Mouse (Mus musculus): ENCODE results near the gene Tmprss11f. TPM values are rescaled to one million over a fixed set of nuclear protein-coding genes. Genes with fewer than 3 reads are reported as not detected.
"Not testable (repeated sequence)": the region's sequence is repeated elsewhere in the genome, so short reads cannot be mapped to it uniquely, and the experiment has no call there.

Gene Tmprss11f
- polyA plus RNA-seq (2012; rRNA removed): 0.40 TPM in 1 of 2 replicates, not detected in the other

DNA sequence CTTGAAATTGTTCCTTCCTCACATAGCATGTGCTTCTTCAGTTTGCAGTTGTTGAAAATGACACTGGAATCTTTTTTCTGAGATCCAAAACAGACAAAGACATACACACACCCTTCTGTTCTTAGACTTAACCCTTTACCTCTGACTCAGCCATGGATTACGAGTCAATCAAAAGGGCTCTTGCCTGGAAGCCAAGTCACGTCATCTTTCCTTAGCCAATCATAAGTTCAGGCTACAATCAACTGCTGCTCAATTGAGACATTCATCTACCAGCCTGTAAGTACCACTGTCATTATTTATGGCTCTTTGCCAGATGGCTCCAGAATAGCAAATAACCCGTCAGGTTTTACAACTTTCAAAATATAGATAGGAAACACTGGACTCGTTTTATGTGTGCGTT, at the start of gene Tmprss11f:
Tmprss11f (minus strand) TSS at position 101 of the 400 bp plus-strand sequence.
- H3K4me1 ChIP-seq (ENCODE audit: control insufficient read depth, insufficient read depth, low read length): no peaks in the 10 kb centered on the region
- WGBS: 59% methylated on average over 5 of the region's 5 CpGs
- DNase-seq: no peak
- no peak within 1 kb of the TSS for H3K4me3 ChIP-seq (replicated peaks; ENCODE audit: extremely low read depth, low read depth, low read length)
- TF ChIP-seq CTCF (IDR thresholded peaks at IDR 0.05; ENCODE audit: insufficient read depth, low read length) (no peak), POLR2A (IDR thresholded peaks at IDR 0.05; ENCODE audit: borderline replicate concordance, extremely low read depth, low read depth, low read length) (no peak)

DNA sequence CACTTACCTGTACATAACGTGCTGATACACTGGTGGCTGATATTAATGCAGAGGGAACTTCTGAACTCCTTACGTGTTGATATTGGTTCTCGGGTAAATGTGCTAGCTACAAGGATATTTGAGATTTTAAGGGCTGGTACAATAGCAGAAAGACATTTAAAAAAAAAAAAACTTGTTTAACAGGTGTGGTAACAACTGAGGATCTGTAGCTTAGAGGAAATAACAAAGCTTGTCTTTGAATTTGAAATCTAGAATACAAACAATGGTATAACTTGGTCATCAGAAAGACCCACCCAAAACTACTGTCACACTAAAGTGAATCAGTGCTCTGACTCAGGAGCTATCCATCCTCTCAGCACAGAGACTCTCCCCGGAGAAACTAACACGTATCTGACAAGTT, 44.0 kb upstream of the Tmprss11f start, which contains the start of gene Tmprss11b:
Tmprss11b (minus strand) TSS at position 101 of the 400 bp plus-strand sequence.
- no peaks in the 10 kb centered on the region for H3K4me1 ChIP-seq (ENCODE audit: control insufficient read depth, insufficient read depth, low read length)
- 58% methylated on average over 5 of the region's 5 CpGs for WGBS
- DNase-seq: no peak
- TF ChIP-seq POLR2A (IDR thresholded peaks at IDR 0.05; ENCODE audit: borderline replicate concordance, extremely low read depth, low read depth, low read length) (no peak), CTCF (IDR thresholded peaks at IDR 0.05; ENCODE audit: insufficient read depth, low read length) (no peak)
- no peak within 1 kb of the TSS for H3K4me3 ChIP-seq (replicated peaks; ENCODE audit: extremely low read depth, low read depth, low read length)

DNA sequence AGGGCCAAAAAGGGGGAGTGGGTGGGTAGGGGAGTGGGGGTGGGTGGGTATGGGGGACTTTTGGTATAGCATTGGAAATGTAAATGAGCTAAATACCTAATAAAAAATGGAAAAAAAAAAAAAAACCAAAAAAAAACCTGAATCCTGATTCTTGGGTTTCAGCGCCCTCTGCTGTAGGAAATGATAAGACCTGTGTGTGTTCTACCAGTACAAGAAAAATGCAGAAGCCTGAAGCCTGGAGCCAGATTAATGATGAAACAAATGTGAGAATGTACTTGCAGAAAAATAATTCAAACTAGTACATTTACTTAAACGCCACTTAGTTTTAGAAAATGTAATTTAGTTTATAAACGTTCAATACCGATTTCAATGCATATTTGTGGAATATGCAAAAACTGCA, 17.0 kb upstream of the Tmprss11f start:
- not testable (repeated sequence) for H3K4me1 ChIP-seq (ENCODE audit: control insufficient read depth, insufficient read depth, low read length); DNase-seq; H3K4me3 ChIP-seq (replicated peaks; ENCODE audit: extremely low read depth, low read depth, low read length)
- WGBS: 29% methylated on average over 4 of the region's 4 CpGs

DNA sequence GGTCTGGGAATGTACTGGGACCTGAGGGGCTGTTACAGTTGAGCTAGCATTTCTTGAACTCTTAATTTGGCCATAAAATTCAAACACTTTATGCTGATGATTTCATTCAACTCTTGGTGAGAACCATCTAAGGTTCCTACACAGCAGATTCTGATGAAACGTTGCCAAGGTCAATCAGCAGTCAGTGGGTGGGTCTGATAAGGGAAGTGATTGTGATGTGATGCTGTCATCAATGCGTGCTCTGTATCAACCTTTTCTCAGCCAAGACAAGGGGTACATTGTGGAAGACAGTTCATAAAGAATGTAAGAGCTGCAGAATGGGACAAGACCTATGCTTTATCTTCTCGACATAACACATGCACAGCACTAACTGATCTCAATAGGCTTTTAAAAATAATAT, 8.6 kb upstream of the Tmprss11f start:
- WGBS: 32% methylated on average over 3 of the region's 3 CpGs
- DNase-seq: no peak
- TF ChIP-seq CTCF (IDR thresholded peaks at IDR 0.05; ENCODE audit: insufficient read depth, low read length): no peak
- no peak for TF ChIP-seq POLR2A (IDR thresholded peaks at IDR 0.05; ENCODE audit: borderline replicate concordance, extremely low read depth, low read depth, low read length)
- no peak overlapping the region for H3K4me3 ChIP-seq (replicated peaks; ENCODE audit: extremely low read depth, low read depth, low read length)
- H3K4me1 ChIP-seq (ENCODE audit: control insufficient read depth, insufficient read depth, low read length): no peaks in the 10 kb centered on the region

DNA sequence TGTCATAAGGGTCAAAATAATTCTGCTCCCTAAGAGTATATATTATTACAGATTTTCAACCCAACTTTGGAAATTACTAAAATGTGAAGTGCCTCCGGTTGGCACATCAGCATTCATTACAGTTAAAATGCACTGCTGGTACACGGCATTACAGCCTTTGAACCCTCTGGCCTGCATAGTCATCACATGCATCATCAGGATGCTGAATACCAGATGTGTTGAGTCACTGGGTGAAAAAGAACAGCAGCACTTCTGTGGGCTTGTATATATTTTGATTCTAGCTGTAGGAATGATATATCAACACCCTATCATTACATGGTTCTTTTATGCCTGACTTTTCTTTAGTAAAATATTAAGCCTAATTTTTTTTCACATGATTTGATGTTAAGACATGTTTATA, 1.5 kb downstream of the Tmprss11f start:
- H3K4me3 ChIP-seq (replicated peaks; ENCODE audit: extremely low read depth, low read depth, low read length): no peak overlapping the region
- TF ChIP-seq CTCF (IDR thresholded peaks at IDR 0.05; ENCODE audit: insufficient read depth, low read length) (no peak), POLR2A (IDR thresholded peaks at IDR 0.05; ENCODE audit: borderline replicate concordance, extremely low read depth, low read depth, low read length) (no peak)
- 64% methylated on average over 2 of the region's 2 CpGs for WGBS
- DNase-seq: no peak
- no peaks in the 10 kb centered on the region for H3K4me1 ChIP-seq (ENCODE audit: control insufficient read depth, insufficient read depth, low read length)

DNA sequence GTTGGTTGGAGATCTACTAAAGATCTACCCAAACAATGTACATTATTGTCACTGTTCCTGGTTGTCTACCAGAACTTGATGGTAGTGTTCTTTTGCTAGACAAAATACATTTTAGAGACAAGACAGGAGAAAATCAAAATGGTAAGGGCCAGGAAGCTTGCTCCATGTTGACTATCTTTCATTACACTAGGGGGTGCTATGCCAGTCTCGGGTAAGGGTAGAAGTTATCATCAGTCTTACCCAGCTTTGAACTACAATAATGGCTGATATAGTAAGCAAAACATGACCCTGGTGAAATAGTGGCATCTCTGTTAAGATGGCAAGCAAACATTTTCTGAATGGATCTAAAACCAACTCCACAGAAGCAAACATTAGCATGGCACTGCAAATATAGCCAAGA, 10.4 kb downstream of the Tmprss11f start:
- 50% methylated on average over 1 of the region's 1 CpGs for WGBS
- TF ChIP-seq CTCF (IDR thresholded peaks at IDR 0.05; ENCODE audit: insufficient read depth, low read length): no peak
- no peak for TF ChIP-seq POLR2A (IDR thresholded peaks at IDR 0.05; ENCODE audit: borderline replicate concordance, extremely low read depth, low read depth, low read length)
- no peak for DNase-seq
- no peak overlapping the region for H3K4me3 ChIP-seq (replicated peaks; ENCODE audit: extremely low read depth, low read depth, low read length)
- H3K4me1 ChIP-seq (ENCODE audit: control insufficient read depth, insufficient read depth, low read length): no peaks in the 10 kb centered on the region

DNA sequence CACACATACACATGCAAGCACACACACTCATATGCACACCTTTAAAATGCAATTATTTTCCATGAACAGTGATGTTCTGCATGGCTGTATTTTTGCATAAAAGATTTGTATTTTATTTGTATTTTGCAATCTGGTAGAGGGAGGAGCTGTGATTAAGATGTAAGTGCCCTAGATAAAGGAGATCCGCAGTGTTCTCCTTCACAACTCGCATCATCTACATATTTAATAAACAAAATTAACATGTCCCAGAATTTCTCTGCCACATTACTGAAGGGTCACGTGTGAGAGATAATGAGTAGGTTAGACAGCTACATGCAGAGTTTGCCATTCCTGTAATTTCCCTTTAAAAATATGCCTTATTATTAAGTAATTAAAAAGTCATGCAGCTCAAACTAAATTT, 46.3 kb downstream of the Tmprss11f start:
- Histone ChIP-seq H3K4me1 (ENCODE audit: control insufficient read depth, insufficient read depth, low read length) (no peaks in the 10 kb centered on the region), H3K4me3 (replicated peaks; ENCODE audit: extremely low read depth, low read depth, low read length) (no peak overlapping the region)
- TF ChIP-seq CTCF (IDR thresholded peaks at IDR 0.05; ENCODE audit: insufficient read depth, low read length): no peak
- no peak for TF ChIP-seq POLR2A (IDR thresholded peaks at IDR 0.05; ENCODE audit: borderline replicate concordance, extremely low read depth, low read depth, low read length)
- 68% methylated on average over 3 of the region's 3 CpGs for WGBS
- no peak for DNase-seq

DNA sequence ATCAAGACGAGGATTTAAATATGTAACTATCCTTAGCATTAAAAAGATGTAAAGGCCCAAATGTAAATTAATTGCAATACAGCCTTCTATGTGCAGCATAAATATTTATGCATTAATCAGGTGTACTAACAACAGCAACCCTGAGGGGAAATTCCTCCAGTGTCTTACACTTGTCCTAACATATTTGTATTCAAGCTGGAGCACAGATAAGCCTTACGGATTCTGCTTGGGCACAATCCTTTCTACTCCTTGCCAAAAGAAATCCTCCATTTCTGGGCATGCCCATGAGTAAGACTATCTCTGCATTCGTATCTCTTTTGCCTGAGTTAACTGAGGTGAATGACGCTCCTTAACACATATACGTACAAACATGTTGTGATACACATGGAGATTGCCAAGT, 49.6 kb downstream of the Tmprss11f start:
- WGBS: 83% methylated on average over 5 of the region's 5 CpGs
- H3K4me1 ChIP-seq (ENCODE audit: control insufficient read depth, insufficient read depth, low read length): no peaks in the 10 kb centered on the region

DNA sequence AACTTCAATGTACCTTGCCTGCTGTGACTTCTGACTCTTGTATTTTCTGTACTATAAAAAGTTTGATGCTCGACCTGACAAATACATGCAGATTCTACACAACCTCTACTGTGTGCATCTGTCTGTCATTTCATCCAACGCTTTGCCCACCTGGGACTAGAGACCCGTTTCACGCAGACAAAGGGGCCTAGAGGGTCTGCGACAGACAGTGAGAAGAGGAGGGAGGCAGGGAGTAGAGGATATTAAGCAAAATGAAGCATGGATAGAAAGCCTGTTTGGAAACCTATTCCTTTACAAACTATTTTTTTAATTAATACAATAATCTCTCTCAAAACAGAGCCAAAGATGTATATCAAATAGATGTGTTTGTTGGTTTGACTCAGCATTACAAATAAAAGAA, 50.2 kb downstream of the Tmprss11f start:
- no peak overlapping the region for H3K4me3 ChIP-seq (replicated peaks; ENCODE audit: extremely low read depth, low read depth, low read length)
- 71% methylated on average over 5 of the region's 5 CpGs for WGBS
- no peak for DNase-seq
- H3K4me1 ChIP-seq (ENCODE audit: control insufficient read depth, insufficient read depth, low read length): no peaks in the 10 kb centered on the region
- TF ChIP-seq POLR2A (IDR thresholded peaks at IDR 0.05; ENCODE audit: borderline replicate concordance, extremely low read depth, low read depth, low read length): no peak
- TF ChIP-seq CTCF (IDR thresholded peaks at IDR 0.05; ENCODE audit: insufficient read depth, low read length): no peak

More for the DNA sequence above, 49.6 kb downstream of the Tmprss11f start:
- no peak overlapping the region for H3K4me3 ChIP-seq (replicated peaks; ENCODE audit: extremely low read depth, low read depth, low read length)
- no peak for DNase-seq
- TF ChIP-seq CTCF (IDR thresholded peaks at IDR 0.05; ENCODE audit: insufficient read depth, low read length): no peak
- TF ChIP-seq POLR2A (IDR thresholded peaks at IDR 0.05; ENCODE audit: borderline replicate concordance, extremely low read depth, low read depth, low read length): no peak

DNA sequence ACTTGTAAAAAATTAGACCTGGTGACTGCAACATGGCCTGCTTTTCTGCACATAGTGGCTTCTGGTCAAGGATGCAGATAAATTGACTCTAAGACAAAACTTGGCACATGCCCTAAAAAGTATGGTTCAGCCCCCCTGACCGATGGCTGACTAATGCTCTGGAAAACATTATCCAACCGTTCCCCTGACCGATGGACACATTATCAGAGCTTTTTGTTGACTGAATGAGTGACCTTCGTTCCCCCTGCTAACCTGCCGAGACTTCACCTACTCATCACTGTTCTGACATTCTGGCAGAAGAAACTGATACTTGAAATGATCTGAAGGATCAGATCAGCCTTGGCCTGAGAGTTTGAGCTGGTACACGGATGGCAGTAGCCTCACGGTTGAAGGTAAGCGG, 53.5 kb downstream of the Tmprss11f start:
- H3K4me1 ChIP-seq (ENCODE audit: control insufficient read depth, insufficient read depth, low read length): not testable (repeated sequence)

DNA sequence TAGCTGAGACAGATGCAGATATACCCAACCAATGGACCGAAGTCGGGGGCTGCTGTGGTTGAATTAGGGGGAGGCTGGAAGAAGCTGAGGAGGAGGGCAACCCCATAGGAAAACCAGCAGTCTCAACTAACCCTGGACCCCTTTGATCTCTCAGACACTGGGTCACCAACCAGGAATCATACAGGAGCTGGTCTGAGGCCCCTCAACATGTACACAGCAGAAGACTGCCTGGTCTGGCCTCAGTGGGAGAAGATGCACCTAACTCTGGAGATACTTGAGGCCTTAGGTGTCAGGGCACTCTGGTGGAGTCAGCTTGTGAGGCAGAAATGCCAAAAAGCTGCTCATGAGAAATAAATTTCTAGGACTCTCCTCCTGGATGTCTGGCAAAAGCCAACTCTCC, 85.5 kb downstream of the Tmprss11f start:
- TF ChIP-seq POLR2A (IDR thresholded peaks at IDR 0.05; ENCODE audit: borderline replicate concordance, extremely low read depth, low read depth, low read length) (no peak), CTCF (IDR thresholded peaks at IDR 0.05; ENCODE audit: insufficient read depth, low read length) (no peak)
- 76% methylated on average over 2 of the region's 2 CpGs for WGBS
- no peak for DNase-seq
- no peaks in the 10 kb centered on the region for H3K4me1 ChIP-seq (ENCODE audit: control insufficient read depth, insufficient read depth, low read length)
- no peak overlapping the region for H3K4me3 ChIP-seq (replicated peaks; ENCODE audit: extremely low read depth, low read depth, low read length)

More for the DNA sequence above, 53.5 kb downstream of the Tmprss11f start:
- DNase-seq; H3K4me3 ChIP-seq (replicated peaks; ENCODE audit: extremely low read depth, low read depth, low read length): not testable (repeated sequence)
- WGBS: 76% methylated on average over 8 of the region's 8 CpGs
